Mouse (Mus musculus) G1E (cell line): ENCODE data around the gene Slc31a1. TPM values are rescaled to one million over a fixed set of nuclear protein-coding genes. Genes with fewer than 3 reads are reported as not detected.

Experiments used
- ATAC-seq: 2 replicates; pipeline ENCODE4 v1.8.0; 2016; ENCODE audit warnings: mild to moderate bottlenecking; ENCODE audit not compliant: insufficient number of reproducible peaks, poor library complexity, low FRiP score, severe bottlenecking; ENCODE audit errors: extremely low read depth
- DNase-seq: peaks from one replicate; pipeline ENCODE4 v3.0.0; 2012; ENCODE audit warnings: low spot score
- H3K27me3 ChIP-seq: 2 replicates; pipeline ENCODE4 v1.6.1; 2012; ENCODE audit warnings: mild to moderate bottlenecking, low read length, inconsistent platforms; ENCODE audit not compliant: insufficient read depth
- H3K36me3 ChIP-seq: replicated peaks from 2 replicates; pipeline ENCODE3; 2012; ENCODE audit warnings: mild to moderate bottlenecking, inconsistent platforms
- H3K4me1 ChIP-seq: 2 replicates; pipeline ENCODE4 v1.6.1; 2012; ENCODE audit warnings: low read depth, low read length, inconsistent platforms, mixed read lengths; ENCODE audit not compliant: insufficient read depth
- H3K4me3 ChIP-seq: 2 replicates; pipeline ENCODE4 v1.5.1; 2012; ENCODE audit warnings: low read depth, mild to moderate bottlenecking, inconsistent platforms, low read length, moderate library complexity, mixed read lengths
- H3K9me3 ChIP-seq: replicated peaks from 2 replicates; pipeline ENCODE4 v1.6.1; 2012; ENCODE audit warnings: inconsistent platforms
- CTCF ChIP-seq: IDR thresholded peaks from 2 replicates; pipeline ENCODE4 v1.5.1; 2012; ENCODE audit warnings: low read depth, low read length, inconsistent platforms, mixed read lengths
- GATA1 ChIP-seq: IDR thresholded peaks from 2 replicates; pipeline ENCODE4 v1.6.1; 2012; ENCODE audit warnings: borderline replicate concordance, low read length, inconsistent platforms, mixed read lengths
- GATA2 ChIP-seq: IDR thresholded peaks from 2 replicates; pipeline ENCODE4 v1.6.1; 2012; ENCODE audit warnings: low read depth, low read length, inconsistent platforms, borderline replicate concordance
- POLR2AphosphoS5 ChIP-seq: IDR thresholded peaks from 2 replicates; pipeline ENCODE4 v1.6.1; 2012; ENCODE audit warnings: low read depth, low read length, inconsistent platforms; ENCODE audit not compliant: insufficient replicate concordance
- TAL1 ChIP-seq: conservative IDR thresholded peaks from 2 replicates; pipeline ENCODE4 v1.6.1; 2012; ENCODE audit warnings: low read depth, low read length, inconsistent platforms, mixed read lengths
- polyA plus RNA-seq: library from polyadenylated mRNA; stranded (reverse); fragments of >175 nt; gene quantifications from 2 replicates; pipeline ENCODE4 v1.2.3, GENCODE M21; 2012
- total RNA-seq, 2 experiments: library from RNA; stranded (forward) in 1 of 2; stranded (reverse) in 1 of 2; fragments of 200-1000 nt in 1 of 2; fragments of >200 nt in 1 of 2; fragmentation: Nextera tagmentation in 1 of 2; gene quantifications; 2 replicates each; pipeline ENCODE4 v1.2.3; 2014 to 2017

Gene Slc31a1
- total and polyA plus RNA-seq, 3 experiments: 3.4 to 47.5 (median 30.4) TPM

GRCm38 (mm10) chr4:62345827-62346226, 14.7 kb upstream of the Slc31a1 start:
- TF ChIP-seq GATA1 (no peak), CTCF (no peak), TAL1 (no peak), GATA2 (no peak), POLR2AphosphoS5 (no peak)
- Histone ChIP-seq H3K36me3 (peaks cover 90% of the 10 kb centered on the region), H3K27me3 (no peaks in the 10 kb centered on the region), H3K4me1 (peaks cover 2% of the 10 kb centered on the region; the same call in 1 of the 2 replicates), H3K9me3 (no peaks in the 10 kb centered on the region), H3K4me3 (no peak overlapping the region)
- ATAC-seq (no peak), DNase-seq (no peak)

GRCm38 (mm10) chr4:62347605-62348328, 12.8 kb upstream of the Slc31a1 start:
- no peak for DNase-seq
- no peaks in the 10 kb centered on the region for H3K27me3 ChIP-seq
- H3K4me3 ChIP-seq: no peak overlapping the region
- no peak for ATAC-seq
- H3K4me1 ChIP-seq: peaks cover 2% of the 10 kb centered on the region; the same call in 1 of the 2 replicates
- no peak for TF ChIP-seq TAL1
- TF ChIP-seq CTCF: no peak
- no peak for TF ChIP-seq GATA2
- TF ChIP-seq POLR2AphosphoS5: no peak
- no peak for TF ChIP-seq GATA1
- no peaks in the 10 kb centered on the region for H3K9me3 ChIP-seq
- H3K36me3 ChIP-seq: peaks cover 92% of the 10 kb centered on the region

- H3K27me3 ChIP-seq: no peaks in the 10 kb centered on the region
- no peak overlapping the region for H3K4me3 ChIP-seq
- ATAC-seq: no peak
- H3K36me3 ChIP-seq: peaks cover 92% of the 10 kb centered on the region
- no peak for TF ChIP-seq TAL1
- TF ChIP-seq CTCF: no peak
- no peak for TF ChIP-seq GATA1
- TF ChIP-seq GATA2: no peak
- no peak for TF ChIP-seq POLR2AphosphoS5
- no peaks in the 10 kb centered on the region for H3K9me3 ChIP-seq
- H3K4me1 ChIP-seq: peaks cover 2% of the 10 kb centered on the region; the same call in 1 of the 2 replicates
- no peak for DNase-seq
These were observed 12.2 kb upstream of the Slc31a1 start for GRCm38 (mm10) chr4:62348329-62348705.

- Histone ChIP-seq H3K36me3 (peaks cover 89% of the 10 kb centered on the region), H3K9me3 (no peaks in the 10 kb centered on the region), H3K27me3 (no peaks in the 10 kb centered on the region), H3K4me3 (no peak overlapping the region), H3K4me1 (peaks cover 2% of the 10 kb centered on the region; the same call in 1 of the 2 replicates)
- ATAC-seq: no peak
- TF ChIP-seq GATA1: no peak
- TF ChIP-seq TAL1: no peak
- no peak for TF ChIP-seq POLR2AphosphoS5
- no peak for DNase-seq
These were observed 11.2 kb upstream of the Slc31a1 start for GRCm38 (mm10) chr4:62349371-62349770.

GRCm38 (mm10) chr4:62357631-62358148, 2.8 kb upstream of the Slc31a1 start:
- no peaks in the 10 kb centered on the region for H3K27me3 ChIP-seq
- H3K4me3 ChIP-seq: no peak overlapping the region
- H3K4me1 ChIP-seq: peaks cover 33% of the 10 kb centered on the region
- ATAC-seq (no peak), DNase-seq (no peak)
- peaks cover 43% of the 10 kb centered on the region for H3K36me3 ChIP-seq
- no peaks in the 10 kb centered on the region for H3K9me3 ChIP-seq
- no peak for TF ChIP-seq GATA1
- TF ChIP-seq GATA2: no peak
- TF ChIP-seq POLR2AphosphoS5: no peak
- TF ChIP-seq CTCF: no peak
- no peak for TF ChIP-seq TAL1

- Histone ChIP-seq H3K9me3 (no peaks in the 10 kb centered on the region), H3K4me3 (peak overlapping the region; percentile 86), H3K36me3 (peaks cover 32% of the 10 kb centered on the region), H3K4me1 (peaks cover 37% of the 10 kb centered on the region), H3K27me3 (no peaks in the 10 kb centered on the region)
- ATAC-seq (no peak), DNase-seq (no peak)
- TF ChIP-seq TAL1: no peak
- no peak for TF ChIP-seq GATA2
- no peak for TF ChIP-seq POLR2AphosphoS5
- no peak for TF ChIP-seq GATA1
- no peak for TF ChIP-seq CTCF
These were observed 1.2 kb upstream of the Slc31a1 start for GRCm38 (mm10) chr4:62359256-62359775.
